Mouse (Mus musculus) lung, postnatal 0 days (tissue): Measurements from ENCODE around the gene Hk1.

Source experiments
- CTCF ChIP-seq: IDR thresholded peaks from 2 replicates; pipeline ENCODE4 v1.5.1; 2016; ENCODE audit warnings: antibody characterized with exemption, mild to moderate bottlenecking
- EP300 ChIP-seq: IDR thresholded peaks from 2 replicates; pipeline ENCODE4 v1.6.1; 2016; ENCODE audit warnings: antibody characterized with exemption, mild to moderate bottlenecking, control low read depth

- no peak for TF ChIP-seq CTCF
- no peak for TF ChIP-seq EP300
These were observed 96.4 kb downstream of the Hk1 start for GRCm38 (mm10) chr10:62283206-62283792.
